Mouse (Mus musculus): Measurements from ENCODE around the gene Wdr83.

DNA sequence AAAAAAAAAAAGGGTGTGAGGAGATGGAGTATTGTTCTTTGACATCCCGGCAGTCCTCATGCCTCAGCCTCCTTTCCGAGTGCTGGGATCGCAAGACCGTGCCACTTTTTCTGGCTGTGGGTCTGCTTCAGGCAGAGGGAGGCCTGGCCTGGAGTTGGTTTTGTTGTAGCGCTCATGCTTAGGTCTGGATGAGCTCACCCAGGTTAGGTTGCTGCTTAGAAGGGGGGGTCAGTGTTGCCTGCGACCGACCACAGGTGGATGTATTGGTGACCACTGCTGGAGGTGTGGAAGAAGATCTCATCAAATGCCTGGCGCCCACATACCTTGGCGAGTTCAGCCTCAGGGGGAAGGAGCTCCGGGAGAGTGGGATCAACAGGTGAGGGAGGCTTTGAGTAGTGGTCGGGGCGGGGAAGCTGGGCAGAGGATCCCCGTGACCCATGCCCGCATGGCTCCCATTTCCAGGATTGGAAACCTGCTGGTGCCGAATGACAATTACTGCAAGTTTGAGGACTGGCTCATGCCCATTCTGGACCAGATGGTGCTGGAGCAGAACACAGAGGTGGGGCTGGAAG, 8.0 kb downstream of the Wdr83 start:
- TF ChIP-seq CTCF (IDR thresholded peaks at IDR 0.05; ENCODE audit: borderline replicate concordance, extremely low read depth, insufficient read depth, insufficient read length) (no peak), POLR2A (IDR thresholded peaks at IDR 0.05; ENCODE audit: borderline replicate concordance, extremely low read depth, insufficient read depth, insufficient read length, poor library complexity, severe bottlenecking) (no peak)
